Comparison of ENCODE assay signal across 15 mouse cellular contexts in genomic region chr1:169672272-169672671, GRCm38 (mm10). TPM values are rescaled to one million over a fixed set of nuclear protein-coding genes. Genes with fewer than 3 reads are reported as not detected.
"Had no signal": no experiment of that assay in that cellular context is flagged by ENCODE, and none has a peak within 500 bp of the region (broad histone marks: within the 10 kb centered on the region; RNA-seq: fewer than 3 reads in every experiment).

No protein-coding gene starts in this region.

- ATAC-seq: lung, postnatal 0 days; midbrain, embryonic 15.5 days had no signal

- H3K36me3 ChIP-seq: limb, embryonic 15.5 days; midbrain, embryonic 15.5 days had no signal

- H3K27ac ChIP-seq: kidney, postnatal 0 days; limb, embryonic 15.5 days; liver, embryonic 14.5 days; midbrain, embryonic 15.5 days had no signal

- H3K4me1 ChIP-seq: limb, embryonic 15.5 days; midbrain, embryonic 15.5 days had no signal

- DNase-seq: kidney, postnatal 36 days; layer of hippocampus, adult 9-11 months; layer of hippocampus, postnatal 36 days; lung, adult 18-20 months; lung, postnatal 4 days; right cerebral cortex, adult 18-20 months; right cerebral cortex, postnatal 25 days; thymus, postnatal 4 days had no signal

- H3K27me3 ChIP-seq: limb, embryonic 15.5 days; midbrain, embryonic 15.5 days had no signal

- H3K9ac ChIP-seq: limb, embryonic 15.5 days; liver, embryonic 14.5 days; midbrain, embryonic 15.5 days had no signal

- H3K9me3 ChIP-seq: limb, embryonic 15.5 days; midbrain, embryonic 15.5 days had no signal

- H3K4me3 ChIP-seq: limb, embryonic 15.5 days; midbrain, embryonic 15.5 days had no signal

- H3K4me2 ChIP-seq: limb, embryonic 15.5 days; midbrain, embryonic 11.5 days; midbrain, embryonic 15.5 days had no signal

RNA-seq across cellular contexts. Expression of gene Rgs5, which starts 17.0 kb away (rescaled TPM):
- total RNA-seq: monocyte, adult 5-6 weeks had no signal
